Mouse (Mus musculus) cerebellum, adult 18-20 months (tissue): ENCODE measurements around the gene Ocln.
"Not testable (repeated sequence)": the region's sequence is repeated elsewhere in the genome, so short reads cannot be mapped to it uniquely, and the experiment has no call there.

Experiments used
- DNase-seq, 2 experiments: peaks; one replicate each; pipeline ENCODE4 v3.0.0; 2021

The Ocln gene

DNA sequence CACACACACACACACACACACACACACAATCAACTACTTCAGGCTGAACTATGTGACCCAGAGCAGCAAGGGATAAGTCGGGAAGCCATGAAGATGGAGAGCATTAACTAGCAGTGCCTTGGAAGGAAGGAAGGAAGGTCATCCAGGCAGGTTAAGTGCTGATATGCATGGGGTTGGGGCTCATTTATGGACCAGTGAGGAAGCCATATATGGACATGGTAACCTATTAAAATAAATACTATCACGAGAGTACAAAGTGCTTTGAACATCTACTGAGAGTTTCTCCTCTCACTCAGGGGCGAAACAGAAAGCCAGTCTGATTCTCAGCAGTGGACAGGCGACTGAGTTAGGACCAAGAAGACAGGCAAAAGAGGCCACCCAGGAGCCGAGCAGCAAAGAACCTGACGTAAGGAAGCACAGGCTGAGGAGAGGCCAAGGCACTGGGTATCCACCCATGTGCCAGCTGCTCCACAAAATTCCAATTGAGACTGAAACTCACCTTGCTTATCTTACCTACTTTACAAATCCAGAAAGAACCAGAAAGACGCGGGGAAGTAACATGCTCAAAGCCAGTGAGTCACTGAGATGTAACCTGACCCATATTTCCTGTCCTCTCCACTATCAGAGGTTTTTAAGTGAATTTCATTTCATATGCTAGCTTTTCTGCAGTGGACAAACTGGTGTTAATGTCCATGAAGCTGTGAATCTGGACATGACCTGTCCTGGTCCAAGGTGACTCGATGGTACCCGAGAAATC lies 9.3 kb downstream of the Ocln start:
- DNase-seq, result no peak

DNA sequence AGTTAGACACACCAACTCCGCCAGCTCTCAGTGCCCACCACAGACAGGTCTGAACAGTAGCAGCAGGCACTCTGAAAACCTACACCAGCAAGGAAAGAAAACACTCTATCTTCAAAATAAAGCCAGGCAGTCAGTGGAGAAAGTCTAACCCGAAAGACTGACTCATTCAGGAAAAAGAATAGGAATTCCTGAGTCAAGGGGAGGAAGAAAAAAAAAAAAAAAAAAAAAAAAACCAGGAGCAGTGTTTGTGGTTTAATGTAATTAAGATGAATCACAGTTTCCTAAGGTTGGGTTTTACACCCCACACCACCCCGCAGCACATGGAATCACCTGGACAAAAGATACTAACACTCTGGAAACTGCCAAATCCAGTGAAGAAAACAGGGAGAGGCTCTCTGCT lies 16.4 kb downstream of the Ocln start:
- DNase-seq, result no peak

DNA sequence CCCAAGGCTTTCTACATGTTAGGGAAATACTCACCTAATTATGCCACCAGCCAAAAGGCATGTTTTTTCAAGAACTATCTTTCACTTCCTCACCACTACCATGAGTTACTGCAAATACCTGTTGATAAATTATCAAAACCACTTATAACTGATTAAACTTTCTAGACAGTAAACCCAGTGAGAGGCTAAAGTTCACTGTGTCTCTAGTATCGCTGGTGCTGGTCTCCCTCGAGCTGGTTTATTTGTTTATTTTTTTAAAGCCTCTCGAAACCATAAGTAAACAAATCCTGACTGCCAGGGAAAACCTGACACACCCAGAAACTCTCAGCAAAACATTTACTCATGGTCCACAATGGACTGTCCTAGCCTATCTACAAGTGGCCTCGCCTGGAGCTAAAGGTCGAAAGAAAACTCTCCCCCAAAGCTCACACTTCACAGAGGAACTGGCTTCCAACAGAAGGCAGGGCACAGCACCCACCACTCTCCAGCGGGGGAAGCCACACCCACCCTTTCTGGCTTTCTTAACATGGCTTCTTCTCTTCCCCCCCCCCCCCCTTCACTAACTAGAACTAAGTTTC lies 19.6 kb downstream of the Ocln start:
- no peak for DNase-seq

GRCm38 (mm10) chr13:100526649-100527038 lies 25.9 kb downstream of the Ocln start:
- DNase-seq, result no peak

DNA sequence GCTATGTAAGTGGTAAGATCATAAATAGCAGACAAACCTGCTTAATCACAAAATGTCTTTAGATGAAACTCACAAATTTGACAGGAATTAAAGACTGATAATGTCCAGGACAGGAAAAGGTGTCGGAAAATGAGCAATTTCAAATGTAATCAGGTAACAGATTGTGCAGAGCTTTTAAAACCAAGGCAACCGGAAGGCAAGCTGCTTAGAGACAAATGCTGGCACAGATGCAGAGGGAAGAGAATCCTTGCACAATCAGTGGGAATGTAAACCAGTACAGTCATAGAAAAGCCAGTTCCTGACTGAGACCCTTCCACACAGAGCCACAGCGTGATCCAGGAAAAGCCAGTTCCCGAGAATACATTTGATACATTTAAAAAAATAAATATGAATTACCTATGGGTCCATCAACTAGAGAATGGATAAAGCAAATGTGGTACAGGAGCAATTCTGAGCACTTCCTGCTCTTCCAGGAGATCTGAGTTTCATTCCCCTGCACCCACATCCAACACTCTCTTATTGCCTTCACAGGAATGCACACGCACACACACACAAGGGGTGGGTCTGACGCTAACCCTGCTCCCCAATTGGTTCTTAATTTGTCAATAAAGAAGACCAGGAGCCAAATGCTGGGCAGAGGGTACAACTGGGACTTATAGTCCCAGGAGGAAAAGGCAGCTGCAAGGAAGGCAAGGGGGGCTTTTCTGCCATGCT lies 26.4 kb downstream of the Ocln start:
- peak; percentile 52 to 62 for DNase-seq

GRCm38 (mm10) chr13:100524896-100525295 lies 27.6 kb downstream of the Ocln start:
- DNase-seq, result no peak

DNA sequence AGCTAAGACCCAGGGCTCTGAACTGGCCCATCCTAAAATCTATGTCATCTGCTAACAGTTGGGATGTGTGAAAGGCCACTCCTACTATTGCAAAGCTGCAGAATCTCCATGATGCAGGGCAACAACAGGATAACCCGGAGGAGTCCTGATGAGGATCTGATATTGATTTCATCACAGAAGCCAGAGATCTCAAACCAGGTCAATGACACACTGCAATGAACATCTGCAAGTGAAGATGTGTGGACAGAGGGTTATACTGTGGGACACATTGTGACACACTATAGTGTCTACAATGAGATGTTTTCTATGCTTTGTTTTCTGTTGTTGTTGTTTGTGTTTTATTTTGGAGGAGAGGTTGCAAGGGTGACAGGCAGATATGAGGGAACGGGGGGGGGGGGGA lies 28.8 kb downstream of the Ocln start:
- no peak for DNase-seq

GRCm38 (mm10) chr13:100521724-100522591 lies 30.6 kb downstream of the Ocln start:
- no peak for DNase-seq

- DNase-seq, result no peak
Observed at GRCm38 (mm10) chr13:100519162-100519561, 33.4 kb downstream of the Ocln start.

DNA sequence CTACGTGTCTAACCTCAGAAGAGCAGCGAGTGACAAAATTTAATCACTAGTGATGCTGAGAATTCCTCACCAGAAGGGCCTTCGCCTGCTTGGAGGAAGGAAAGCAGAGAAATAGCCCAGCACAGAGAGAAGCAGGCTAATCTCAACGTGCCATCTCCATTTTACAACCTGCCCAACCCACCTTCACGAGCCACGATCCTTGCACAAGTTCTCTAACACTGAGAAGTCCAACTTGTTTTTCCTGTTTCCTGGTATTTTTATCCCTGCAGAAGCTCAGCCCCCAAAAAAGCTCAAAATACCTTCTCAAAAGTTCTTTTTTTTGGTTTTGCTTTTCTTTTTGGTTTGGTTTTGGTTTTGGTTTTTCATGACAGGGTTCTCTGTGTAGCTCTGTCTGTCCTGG lies 34.3 kb downstream of the Ocln start:
- DNase-seq, result no peak

DNA sequence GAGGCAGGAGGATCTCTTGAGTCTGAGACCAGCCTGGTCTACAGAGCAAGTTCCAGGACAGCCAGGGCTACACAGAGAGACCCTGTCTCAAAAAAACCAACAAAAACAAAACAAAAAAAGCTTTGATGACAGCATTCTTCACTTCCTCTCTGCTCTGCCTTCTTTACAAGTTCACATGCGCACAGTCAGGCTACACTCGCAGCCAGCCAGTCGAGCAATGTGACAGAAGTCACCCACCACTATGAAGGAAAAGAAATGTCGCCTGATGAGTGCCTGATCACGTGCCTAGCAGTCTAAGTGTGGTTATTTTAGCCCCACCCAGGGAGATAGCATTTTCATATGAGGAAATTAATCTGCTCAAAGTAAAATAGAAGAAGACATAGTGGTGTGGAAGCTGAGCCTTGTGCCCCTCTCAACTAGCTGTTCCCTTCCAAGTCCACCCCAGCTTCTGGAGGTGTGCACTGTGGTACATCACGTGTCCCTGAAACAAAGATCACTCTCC lies 34.8 kb downstream of the Ocln start:
- DNase-seq, result no peak

DNA sequence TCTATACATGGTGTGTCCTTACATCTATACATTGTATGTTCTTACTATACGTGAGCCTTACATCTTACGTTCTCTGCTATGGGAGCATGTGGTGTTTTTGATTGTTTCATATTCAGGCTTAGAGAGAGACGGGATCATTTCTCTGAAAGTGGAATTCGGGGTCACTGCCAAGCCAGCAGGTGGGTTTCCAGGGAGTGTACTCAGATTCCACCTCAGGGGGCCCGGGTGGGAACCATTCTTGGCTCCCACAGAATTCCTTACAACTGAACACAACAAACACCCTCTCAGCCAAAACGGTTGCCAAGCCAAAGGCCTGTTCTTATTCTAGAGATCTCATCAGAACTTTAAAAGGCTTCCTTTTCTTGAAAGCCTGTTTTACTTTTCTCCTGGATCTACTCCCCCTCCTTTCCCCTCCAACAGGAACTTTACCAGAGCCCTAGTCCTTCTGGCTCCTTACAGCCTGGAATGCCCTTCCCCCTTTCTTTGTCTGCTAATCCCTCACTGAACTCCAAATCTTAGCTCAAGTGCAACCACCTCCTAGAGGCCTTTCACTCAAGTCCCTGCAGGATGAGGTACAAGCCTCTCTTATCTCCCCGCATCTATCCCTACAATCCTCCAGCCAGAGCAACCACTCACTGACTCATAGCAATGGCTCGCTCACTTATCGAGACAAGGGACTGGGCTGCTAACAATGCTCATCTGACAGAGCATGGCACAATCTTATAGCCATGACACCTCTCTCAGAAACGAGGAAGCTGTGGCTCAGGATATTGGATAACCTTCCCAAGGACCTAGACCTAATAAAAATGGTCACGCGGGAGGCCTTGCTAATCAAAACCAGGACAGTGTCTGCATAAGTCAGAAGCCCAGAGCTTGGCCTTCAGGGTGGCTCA lies 36.1 kb downstream of the Ocln start:
- peak in 1 of 2 experiments; percentile 25 for DNase-seq

- DNase-seq, result no peak
Observed at GRCm38 (mm10) chr13:100512792-100513191, 39.7 kb downstream of the Ocln start.

DNA sequence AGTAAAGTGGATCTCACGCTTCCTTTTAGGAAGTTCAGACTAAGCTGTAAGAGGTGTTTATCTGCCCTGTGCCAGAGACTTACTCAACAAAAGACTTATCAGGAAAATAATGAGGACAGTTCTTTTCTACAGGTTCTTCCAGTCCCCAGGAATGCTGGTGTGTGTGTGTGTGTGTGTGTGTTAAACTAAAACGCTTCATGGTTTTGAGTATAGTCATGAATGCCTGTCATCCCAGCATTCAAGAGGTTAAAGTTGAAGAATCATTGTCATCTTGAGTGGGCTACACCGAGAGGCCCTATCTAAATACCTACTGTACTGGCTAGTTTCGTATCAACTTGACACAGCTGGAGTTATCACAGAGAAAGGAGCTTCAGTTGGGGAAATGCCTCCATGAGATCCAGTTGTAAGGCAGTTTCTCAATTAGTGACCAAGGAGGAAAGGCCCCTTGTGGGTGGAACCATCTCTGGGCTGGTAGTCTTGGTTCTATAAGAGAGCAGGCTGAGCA lies 40.6 kb downstream of the Ocln start:
- no peak for DNase-seq

- no peak for DNase-seq
Observed at GRCm38 (mm10) chr13:100511146-100511859, 41.2 kb downstream of the Ocln start.

- not testable (repeated sequence) for DNase-seq
Observed at GRCm38 (mm10) chr13:100499625-100500024, 52.9 kb downstream of the Ocln start.

DNA sequence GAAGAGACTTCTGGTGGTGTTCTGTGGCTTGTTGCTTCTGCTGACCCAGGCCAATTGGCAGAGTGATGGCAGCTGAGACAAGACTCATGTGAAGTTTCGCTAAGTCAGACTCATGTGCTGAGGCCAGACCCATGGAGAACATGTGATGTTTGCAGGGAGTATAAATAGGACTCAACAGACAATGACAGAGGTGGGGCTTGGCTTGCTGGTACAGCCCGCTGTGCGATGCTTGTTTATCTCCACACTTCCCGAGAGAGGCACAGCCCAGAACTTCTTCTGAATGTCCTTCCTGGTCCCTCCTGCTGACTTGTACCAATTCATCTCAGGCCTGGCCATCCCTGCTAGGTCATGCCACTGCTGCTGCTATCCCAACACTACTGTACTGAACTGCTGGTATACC lies 57.2 kb downstream of the Ocln start:
- no peak for DNase-seq

- not testable (repeated sequence) for DNase-seq
Observed at GRCm38 (mm10) chr13:100494370-100494769, 58.1 kb downstream of the Ocln start.

DNA sequence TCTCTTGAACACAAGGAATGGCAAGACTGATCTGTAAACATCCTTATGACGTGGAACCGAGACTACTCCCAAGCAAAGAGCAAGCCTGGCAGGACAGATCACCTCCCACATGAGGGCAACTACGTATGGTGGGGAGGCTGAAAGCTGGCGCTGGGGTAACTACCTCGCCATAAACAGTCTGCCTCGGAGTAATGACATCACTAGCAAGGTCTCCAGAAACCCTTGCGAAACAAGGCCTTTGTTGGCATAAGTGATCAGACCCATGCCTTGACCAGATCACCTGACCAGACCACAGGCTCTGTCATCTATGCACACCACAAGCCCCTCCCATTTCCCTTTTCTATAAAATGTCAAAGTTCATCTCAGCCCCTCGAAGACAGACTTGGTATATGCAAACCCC lies 59.2 kb downstream of the Ocln start:
- DNase-seq, result no peak

- DNase-seq, result peak; percentile 74 to 91
Observed at GRCm38 (mm10) chr13:100492061-100492787, 60.3 kb downstream of the Ocln start, which contains the start of gene Gtf2h2. Gtf2h2 (minus strand) TSS chr13:100492579.
